Mouse (Mus musculus) left cerebral cortex, adult 9 months (tissue): ENCODE measurements around the gene Ankrd17.
A peak's percentile ranks its signal among the peaks of the same experiment; 100 is the strongest.
"Not testable (repeated sequence)": the region's sequence is repeated elsewhere in the genome, so short reads cannot be mapped to it uniquely, and the experiment has no call there.

Experiments used
- DNase-seq, 2 experiments: peaks; one replicate each; pipeline ENCODE4 v3.0.0; 2022; ENCODE audit warnings: low spot score in 2 of 2

Ankrd17 gene

DNA sequence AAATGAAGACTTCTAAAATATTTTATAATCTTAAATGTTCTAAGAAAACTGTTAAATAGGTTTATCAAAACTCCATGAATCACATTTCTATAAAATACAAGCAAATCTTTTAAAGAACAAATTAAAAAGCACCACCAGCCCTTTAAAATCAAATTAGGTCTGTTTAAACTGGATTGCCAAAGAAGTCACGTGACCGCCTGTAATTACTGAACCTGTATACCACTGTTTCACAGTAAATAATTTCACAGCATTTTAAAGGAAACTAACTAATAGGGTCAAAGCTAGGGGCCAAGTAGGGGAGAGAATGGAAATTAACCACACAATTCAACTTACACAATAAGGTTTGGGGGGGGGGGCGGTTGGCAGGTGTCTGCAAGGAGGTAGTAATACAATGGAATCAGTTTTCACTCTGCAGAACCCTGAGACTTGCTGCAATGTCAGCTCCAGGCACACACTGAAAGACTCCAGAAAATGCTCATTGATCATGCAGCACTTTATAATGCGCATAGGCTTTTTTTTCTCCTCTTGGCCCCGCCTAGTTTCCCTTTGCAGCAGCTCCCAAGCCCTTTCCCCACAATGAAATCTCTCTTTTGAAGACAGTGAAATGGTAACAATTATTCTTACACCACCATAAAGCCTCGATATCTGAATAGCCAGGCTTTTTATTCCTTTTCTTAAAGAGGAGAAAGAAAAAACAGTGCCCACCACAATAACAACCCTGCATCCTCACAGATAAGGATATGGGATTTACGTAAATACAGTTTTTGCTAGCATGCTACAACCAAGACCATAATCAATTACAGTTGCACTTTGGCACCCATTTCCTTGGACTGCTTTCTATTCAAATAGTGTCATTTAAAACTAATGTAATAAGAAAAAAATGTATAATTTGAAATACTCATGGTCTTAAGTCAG is 27.9 kb downstream of the Ankrd17 start:
- no peak for DNase-seq

DNA sequence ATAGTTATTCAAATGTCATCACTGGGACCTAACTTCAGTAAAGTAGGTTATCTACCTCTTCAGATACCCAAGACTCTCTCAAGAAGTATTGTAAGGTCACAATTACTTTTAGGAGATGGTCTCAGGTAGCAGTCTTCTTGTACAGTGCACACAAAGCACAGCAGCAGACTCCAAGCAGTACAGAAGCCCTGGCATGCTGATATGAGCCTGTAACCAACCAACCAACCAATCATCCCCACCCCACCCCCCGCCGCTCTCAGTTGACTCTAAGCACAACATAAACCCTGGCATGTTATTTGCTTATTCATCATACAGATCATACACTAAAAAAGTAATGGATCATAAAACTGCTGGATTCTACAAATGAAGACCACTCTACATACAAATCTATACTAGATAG is 33.9 kb downstream of the Ankrd17 start:
- DNase-seq, result no peak

DNA sequence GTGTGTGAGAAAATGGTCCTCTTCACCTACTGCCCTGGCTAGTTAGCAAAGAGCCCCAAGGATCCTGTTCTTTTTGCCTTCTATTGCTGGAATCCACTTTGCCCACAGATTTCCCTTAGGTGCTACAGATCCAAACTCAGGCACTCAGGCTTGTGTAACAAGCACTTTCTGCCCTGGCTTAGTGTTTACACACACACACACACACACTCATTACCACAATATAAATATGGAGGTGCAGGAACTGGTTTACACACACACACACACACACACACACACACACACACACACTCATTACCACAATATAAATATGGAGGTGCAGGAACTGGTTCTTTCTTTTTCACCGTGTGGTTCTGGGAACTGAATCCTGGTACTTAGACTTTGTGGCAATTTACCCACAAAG is 35.3 kb downstream of the Ankrd17 start:
- no peak for DNase-seq

DNA sequence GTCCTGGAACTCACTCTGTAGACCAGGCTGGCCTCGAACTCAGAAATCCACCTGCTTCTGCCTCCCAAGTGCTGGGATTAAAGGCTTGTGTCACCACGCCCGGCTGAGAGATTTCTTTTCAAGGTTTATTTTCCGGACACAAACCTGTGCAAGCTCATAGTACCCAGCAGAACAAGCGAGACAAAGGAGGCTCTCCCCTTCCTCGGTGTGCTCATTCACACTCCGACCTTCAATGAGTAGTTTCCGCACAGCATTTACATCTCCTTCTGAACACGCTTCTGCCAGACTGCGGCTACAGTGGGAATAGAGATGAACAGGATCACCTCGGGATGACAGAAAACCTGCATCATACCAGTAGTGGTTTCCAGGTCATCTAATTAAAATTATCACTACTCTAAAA is 68.0 kb downstream of the Ankrd17 start:
- DNase-seq, result no peak

DNA sequence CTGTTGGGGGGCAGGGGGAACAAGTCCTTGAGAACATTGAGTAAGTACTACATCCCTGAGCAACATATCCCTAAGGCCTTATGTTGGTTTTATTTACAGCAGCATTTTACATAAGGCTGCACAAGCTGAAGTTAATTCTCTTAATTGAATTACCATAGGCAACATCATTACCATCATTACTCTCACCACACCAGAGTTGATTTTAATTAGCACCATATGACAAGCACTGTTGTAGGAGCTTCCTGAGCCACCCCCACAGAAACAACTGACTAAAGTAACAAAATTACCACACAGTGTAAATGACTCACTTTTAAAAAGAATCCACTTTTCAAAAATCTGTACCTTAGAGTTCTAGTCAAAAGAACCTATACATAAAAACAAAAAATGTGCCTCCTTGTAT is 76.5 kb downstream of the Ankrd17 start:
- no peak for DNase-seq

DNA sequence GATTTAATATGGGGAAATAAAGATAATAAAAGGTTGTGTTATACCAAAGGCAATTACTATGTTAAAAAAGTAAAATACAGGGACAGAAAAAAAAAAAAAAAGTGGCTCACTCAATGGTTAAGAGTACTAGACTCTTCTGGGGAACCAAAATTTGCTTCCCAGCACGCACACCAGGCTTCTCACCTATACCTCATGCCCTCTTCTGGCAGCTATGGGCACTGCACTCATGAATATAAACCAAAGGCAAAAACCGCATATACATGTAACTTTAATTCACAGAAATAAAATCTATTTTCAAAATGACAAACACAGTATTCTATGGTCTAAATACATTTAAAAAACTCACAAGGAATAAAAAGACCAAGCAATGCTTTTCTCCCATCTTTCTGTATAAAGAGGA is 79.8 kb downstream of the Ankrd17 start:
- no peak for DNase-seq

DNA sequence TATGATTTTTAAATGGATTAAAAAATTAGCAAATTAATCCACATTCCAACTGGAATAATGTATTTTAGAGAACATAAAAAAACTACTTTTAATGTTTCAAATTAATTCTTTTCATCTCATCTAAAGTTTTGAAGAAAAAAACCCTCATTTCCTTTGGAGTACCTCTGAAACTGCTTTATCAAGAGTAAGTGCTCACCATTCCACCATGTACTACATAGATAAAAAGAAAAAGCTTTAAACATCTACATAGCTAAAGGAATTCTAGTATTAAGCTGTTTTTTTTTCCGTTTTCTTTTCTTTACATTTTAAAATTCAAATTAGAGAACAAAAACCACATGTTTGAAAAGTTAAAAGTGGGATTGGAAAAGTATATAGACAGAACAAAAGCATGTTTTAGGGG is 86.3 kb downstream of the Ankrd17 start:
- DNase-seq, result no peak

DNA sequence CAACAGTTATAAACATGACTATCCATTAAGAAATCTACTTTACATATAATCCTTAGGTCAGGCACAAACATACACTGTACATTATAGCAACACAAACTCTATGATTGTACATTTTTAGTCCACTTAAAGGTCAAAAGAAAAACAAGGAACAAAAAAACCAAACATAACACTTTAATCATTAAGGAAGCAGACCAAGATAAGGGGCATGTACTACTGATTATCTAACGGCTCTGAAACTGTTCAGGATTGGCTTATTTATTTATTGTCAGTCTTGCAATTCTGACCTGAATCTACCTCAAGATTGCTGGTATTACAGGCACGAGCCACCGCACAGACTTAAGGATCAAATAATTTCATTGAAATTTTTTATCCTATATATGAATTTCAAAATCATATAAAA is 87.0 kb downstream of the Ankrd17 start:
- DNase-seq, result no peak

DNA sequence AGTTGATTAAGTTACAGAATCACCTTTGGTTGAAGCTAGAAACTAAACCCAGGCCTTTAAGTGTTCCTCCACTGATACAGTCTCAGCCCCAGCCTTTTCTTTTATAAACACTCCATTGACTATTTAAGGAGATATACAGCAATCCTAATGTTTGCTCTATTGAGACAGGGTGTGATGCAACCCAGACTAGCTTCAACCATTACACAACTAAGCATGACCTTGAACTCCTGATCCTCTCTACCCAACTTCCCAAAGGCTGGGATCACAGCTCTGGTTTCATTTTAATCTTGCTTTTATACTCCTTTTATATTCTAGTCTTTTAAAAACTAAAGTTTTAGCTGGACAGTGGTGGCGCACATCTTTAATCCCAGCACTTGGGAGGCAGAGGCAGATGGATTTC is 88.9 kb downstream of the Ankrd17 start:
- no peak for DNase-seq

DNA sequence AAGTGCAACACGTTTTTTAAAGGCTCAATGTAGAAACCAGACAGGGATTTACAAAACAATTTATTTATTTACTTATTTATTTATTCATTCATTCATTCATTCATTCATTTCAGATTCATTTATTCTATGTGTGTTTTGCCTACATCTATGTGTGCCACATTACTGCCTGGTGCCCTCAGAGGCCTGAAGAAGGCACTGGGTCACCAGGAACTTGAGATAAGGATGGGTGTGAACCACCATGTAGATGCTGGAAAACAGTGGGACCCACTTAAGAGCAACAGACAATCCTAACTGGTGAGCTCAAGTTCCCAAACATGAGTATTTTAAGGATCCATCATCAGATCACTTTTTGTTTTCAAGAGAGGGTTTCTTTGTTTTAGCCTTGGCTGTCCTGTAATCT is 91.6 kb downstream of the Ankrd17 start:
- DNase-seq, result no peak

DNA sequence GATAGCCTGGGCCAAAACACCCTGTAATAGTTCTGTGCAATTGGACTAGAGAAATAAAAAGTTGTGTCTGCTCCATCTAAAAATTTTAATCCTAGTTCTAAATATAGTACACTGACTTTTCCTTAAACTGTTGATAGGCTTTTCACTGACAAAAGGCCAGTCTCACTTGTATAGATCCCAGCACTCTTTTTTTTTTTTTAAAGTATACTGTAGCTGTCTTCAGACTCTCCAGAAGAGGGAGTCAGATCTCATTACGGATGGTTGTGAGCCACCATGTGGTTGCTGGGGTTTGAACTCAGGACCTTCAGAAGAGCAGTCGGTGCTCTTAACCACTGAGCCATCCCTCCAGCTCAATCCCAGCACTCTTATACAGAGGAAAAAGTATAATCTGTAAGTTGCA is 104.1 kb downstream of the Ankrd17 start:
- DNase-seq, result not testable (repeated sequence)

DNA sequence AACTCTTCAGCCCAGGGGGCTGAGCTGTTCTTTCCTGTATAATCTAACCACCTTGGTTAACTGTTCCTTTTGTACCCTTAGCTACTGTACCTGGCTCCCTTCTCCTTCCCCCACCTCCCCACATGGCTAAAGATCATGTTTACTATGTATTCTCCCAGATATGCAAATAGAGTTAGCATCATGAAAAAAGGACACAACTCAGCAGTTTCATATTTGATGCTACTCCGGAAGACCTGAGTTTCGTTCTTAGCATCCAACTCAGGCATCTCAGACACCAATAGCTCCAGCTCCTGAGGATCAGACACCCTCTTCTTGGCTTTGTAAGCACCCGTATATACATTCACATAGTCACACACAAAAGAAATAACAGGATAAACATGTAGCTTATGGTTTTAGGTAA is 109.4 kb downstream of the Ankrd17 start:
- no peak for DNase-seq

DNA sequence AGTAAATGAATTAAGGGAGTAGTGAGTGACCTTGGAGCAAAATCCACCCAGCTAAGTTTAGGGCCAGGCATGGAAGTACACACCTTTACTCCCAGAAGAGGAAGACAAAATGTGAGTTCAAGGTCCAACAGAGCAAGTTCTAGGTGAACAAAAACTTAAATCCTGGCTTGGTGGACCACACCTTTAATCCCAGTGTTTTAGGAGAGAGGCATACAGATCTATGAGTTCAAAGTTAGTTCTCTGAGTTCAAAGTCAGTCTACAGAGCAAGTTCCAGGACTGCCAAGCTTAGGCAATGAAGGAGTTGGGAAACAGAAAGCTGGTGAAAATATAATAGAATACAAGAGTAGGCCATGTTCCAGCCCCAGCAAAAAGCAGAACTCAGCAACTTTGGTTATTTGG is 118.9 kb downstream of the Ankrd17 start:
- no peak for DNase-seq

DNA sequence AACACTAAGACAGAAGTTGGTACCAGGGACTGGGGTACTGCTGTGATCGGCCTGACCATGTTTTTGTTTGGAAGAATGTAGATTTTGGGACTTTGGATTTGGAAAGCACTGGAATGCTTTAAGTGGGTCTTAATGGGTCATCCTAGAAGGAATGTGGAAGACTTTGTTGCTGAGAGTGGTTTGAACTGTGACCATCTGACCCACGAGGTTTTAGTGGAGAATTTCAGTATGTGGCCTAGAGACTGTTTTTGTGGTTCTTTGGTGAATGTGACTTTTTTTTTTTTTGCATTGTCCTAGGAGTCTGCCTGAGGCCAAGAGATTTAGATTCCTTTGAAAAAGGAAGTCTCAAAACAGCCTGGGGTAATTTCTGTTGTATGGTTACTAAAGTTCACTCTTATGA is 119.4 kb downstream of the Ankrd17 start:
- DNase-seq, result no peak

DNA sequence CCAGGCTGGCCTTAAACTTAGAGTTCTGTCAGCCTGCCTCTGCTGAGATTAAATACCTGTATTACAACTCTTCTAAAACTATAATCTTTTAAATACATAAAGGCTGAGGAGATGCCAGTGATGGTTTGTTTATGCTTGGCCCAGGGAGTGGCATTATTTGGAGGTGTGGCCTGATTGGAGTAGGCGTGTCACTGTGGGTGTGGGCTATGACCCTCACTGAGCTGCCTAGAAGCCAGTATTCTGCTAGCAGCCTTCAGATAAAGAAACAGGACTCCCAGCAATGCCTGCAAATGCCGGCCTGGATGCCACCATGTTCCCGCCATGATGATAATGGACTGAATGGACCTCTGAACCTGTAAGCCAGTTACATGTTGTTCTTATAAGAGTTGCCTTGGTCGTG is 119.8 kb downstream of the Ankrd17 start:
- DNase-seq, result no peak

DNA sequence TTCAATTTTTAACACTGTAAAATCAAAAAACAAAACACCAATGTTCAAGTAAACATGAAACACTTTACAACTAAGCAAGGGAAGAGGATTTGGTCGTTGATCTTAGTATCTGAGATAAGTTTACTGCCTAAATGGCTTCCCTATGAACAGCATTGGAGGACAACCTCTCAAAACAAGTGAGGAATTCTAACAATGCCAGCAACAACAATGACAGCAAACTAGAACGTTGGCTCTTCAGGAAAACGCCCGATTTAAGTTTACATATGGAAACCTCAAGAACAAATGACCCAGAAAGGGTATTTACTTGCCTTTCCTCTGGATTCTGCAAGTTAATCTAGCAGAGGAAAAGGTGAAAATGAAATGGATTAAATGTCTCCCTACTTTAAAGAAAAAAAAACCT is 121.0 kb downstream of the Ankrd17 start:
- DNase-seq, result no peak

DNA sequence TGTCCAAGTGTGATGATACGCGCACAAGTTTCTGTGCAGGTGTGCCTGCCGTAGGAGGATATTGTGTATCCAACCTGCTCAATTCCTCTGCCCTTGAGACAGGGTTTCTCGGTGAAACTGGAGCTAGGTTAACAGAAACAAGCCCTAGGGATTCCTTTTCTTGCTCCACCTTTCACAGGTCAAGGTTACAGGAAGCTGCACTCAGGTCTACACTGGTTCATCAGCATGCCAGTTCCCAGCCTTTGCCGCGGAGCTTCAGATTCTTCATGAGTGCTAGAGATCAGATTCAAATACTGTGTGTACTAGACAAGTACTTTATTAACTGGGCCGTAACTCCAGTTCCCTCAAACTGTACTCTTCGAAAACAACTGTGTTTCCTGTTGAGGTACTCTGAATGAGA is 131.2 kb downstream of the Ankrd17 start:
- DNase-seq, result no peak

DNA sequence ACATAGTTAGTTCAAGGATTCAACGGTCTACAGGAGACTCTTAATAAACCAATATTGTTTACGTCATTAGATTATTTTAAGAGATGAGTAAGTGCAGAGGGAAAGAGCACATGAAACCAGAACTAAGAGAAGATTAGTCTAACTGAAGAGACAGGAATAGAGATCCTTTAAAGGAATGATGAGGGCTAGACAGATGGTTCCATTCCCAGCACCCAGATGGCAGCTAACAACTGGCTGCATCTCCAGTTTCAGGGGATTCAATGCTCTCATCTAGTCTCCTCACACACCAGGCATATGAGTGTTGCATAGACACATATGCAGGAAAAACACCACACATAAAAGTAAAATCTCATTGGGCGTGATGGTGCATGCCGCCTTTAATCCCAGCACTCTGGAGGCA is 133.1 kb downstream of the Ankrd17 start:
- no peak for DNase-seq

DNA sequence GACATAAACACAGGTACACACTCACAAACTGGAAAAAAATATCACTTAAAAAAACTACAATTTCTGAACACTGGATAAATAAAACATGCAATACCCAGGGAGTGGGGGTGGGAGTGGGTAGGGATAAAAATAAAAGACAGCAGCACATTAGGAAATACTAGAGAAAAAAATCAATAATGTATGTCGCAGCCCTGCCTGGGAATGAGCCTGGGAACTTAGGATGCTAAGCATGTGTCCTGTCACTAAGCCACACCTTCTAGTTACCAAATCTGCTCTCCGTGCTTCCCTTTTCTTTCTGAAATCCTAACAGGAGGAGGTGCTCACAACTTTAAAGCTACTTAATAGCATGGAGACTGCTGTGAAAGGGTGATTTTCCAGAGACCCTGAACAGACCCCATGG is 136.6 kb downstream of the Ankrd17 start:
- no peak for DNase-seq

DNA sequence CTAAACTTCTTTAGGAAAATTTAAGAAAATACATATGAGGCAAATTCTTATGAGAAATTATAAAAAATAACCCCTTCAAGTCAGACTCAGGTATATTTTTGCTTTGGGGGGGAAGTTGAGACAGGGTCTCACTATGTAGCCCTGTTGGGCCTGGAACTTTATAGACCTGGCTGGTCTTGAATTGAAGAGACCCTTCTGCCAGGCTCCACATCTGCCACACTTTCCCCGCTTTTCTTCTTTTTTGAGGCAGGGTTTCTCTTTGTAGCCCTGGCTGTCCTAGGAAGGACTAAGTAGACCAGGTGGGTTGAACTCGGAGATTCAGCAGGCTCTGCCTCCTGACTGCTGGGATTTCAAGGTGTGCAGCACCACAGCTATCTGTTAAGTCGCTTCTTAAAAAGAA is 139.7 kb downstream of the Ankrd17 start:
- no peak for DNase-seq

DNA sequence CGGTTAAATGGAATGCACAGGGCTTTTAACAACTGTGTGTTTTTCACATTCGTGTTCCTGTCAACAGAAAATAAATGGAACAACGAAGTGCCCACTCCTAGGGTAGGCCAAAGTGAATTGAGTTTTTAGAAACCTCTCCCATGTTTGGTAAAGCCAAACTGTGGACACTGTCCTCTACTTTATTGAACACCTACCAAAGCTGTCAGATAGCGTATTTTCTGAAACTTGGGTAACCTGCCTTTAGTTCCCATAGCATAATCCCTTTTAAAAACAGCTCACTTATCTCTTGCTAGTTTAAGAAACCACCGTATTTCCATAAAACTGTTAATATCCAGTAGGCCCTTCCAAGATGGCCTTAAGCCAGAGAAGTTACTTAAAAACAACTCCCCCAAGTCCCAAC is 141.6 kb downstream of the Ankrd17 start:
- no peak for DNase-seq

DNA sequence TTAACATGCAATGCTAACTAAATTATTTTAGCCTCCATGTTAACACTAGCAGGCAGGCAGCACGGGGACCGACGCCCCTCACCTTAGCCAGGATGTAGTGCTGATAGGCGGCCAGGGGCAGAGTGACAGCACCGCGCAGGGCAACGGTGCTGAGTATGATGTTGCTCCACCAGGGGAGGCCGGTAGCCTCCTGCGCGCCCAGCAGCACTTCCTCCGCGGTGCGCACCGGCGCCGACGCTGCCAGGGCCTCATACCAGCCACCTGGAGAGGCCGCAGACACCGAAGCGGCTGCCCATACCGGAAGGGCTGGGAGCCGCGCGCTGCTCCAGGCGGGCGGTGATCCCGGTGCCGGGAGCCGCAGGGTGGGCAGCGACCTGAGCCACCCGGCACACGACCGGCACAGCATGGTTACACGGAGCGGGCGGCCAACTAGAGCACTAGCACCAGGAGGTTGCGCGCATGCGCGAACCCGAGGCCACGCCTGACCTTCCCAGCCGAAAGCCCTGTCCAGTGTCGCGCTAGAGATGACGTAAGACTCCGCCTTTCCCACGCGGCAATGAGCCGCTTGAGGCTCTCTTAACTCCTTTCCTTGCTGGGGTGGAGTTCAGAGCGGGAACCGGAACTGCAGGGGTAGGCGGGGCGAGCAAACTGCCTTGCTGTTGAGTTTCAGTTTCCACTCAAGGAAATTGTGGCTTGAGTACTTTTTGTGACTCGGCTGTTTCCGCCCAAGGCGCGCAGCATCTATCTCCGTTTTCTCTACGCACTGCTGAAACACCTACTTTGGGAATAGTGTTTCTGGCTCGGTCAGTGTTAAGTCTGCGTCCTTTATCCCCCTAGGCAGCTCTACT is 142.6 kb downstream of the Ankrd17 start, which contains the start of gene Cox18:
Gene Cox18 (minus strand): TSS at position 468 of the 848 bp plus-strand sequence.
- DNase-seq, result peak; percentile 96 to 98

DNA sequence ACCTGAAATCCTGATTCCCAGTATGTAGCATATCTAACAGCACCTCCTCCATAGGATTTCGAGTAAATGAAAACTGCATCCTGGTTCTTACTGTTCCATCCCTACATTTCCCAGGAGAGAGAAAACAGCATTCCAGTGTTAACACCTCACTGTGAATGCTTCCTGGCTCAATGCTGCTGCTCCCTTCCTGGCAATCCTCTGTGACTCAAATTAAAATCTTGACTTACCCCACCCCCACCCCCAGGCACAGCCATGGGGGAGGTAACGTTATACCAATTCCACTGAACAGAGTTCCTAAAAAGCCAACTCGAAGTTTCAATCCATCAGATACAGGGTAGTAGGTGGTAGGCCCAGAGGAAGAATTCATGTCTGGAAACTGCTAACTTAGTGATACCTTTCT is 143.4 kb downstream of the Ankrd17 start:
- DNase-seq, result no peak
